ENCODE assay signal across 8 mouse cellular contexts in genomic region chr14:52044901-52045678, GRCm38 (mm10). TPM values are rescaled to one million over a fixed set of nuclear protein-coding genes. Genes with fewer than 3 reads are reported as not detected.
A peak's percentile ranks its signal among the peaks of the same experiment; 100 is the strongest.
DNase-seq lines count a peak whose midpoint lies in the region; ATAC-seq lines count a peak whose summit lies in the region.

No protein-coding gene starts in this region.

- 8% methylated on average over 8 of the region's 8 CpGs for WGBS in limb, embryonic 11.5 days
- WGBS in limb, embryonic 10.5 days, result 13% methylated on average over 8 of the region's 8 CpGs
- WGBS in forebrain, embryonic 12.5 days, result 15% methylated on average over 8 of the region's 8 CpGs
- WGBS in kidney, embryonic 16.5 days, result 9% methylated on average over 8 of the region's 8 CpGs
- 8% methylated on average over 8 of the region's 8 CpGs for WGBS in midbrain, embryonic 10.5 days

- H3K27ac ChIP-seq in limb, embryonic 11.5 days (replicated peaks; ENCODE audit: low read depth, low read length), result no peak overlapping the region
- H3K27ac ChIP-seq in limb, embryonic 10.5 days, result no peak overlapping the region
- H3K27ac ChIP-seq in forebrain, embryonic 12.5 days, result no peak overlapping the region
- no peak overlapping the region for H3K27ac ChIP-seq in kidney, embryonic 16.5 days (ENCODE audit: low read length)
- H3K27ac ChIP-seq in midbrain, embryonic 10.5 days (replicated peaks), result peak overlapping the region; percentile 52

- H3K9me3 ChIP-seq in limb, embryonic 11.5 days (ENCODE audit: control insufficient read depth, low read length), result no peaks in the 10 kb centered on the region
- H3K9me3 ChIP-seq in limb, embryonic 10.5 days (replicated peaks), result no peaks in the 10 kb centered on the region
- H3K9me3 ChIP-seq in forebrain, embryonic 12.5 days, result no peaks in the 10 kb centered on the region
- no peaks in the 10 kb centered on the region for H3K9me3 ChIP-seq in kidney, embryonic 16.5 days (ENCODE audit: low read length)
- H3K9me3 ChIP-seq in midbrain, embryonic 10.5 days (replicated peaks), result no peaks in the 10 kb centered on the region

- ATAC-seq in limb, embryonic 11.5 days (ENCODE audit: insufficient number of reproducible peaks, low FRiP score, low TSS enrichment, low read depth), result no peak
- ATAC-seq in forebrain, embryonic 12.5 days (ENCODE audit: low FRiP score), result 0 out of 2 replicates have a peak, but pooled peaks have one; percentile 30
- peak; percentile 75; the same call in 1 of the 2 replicates for ATAC-seq in kidney, embryonic 16.5 days (ENCODE audit: low FRiP score, low TSS enrichment)

- no peaks in the 10 kb centered on the region for H3K27me3 ChIP-seq in limb, embryonic 11.5 days (ENCODE audit: control insufficient read depth, insufficient read depth, low read length)
- no peaks in the 10 kb centered on the region for H3K27me3 ChIP-seq in limb, embryonic 10.5 days (ENCODE audit: low read depth, poor library complexity, severe bottlenecking)
- H3K27me3 ChIP-seq in forebrain, embryonic 12.5 days, result peaks cover 4% of the 10 kb centered on the region; the same call in 1 of the 2 replicates
- H3K27me3 ChIP-seq in kidney, embryonic 16.5 days (ENCODE audit: insufficient read depth, low read length), result no peaks in the 10 kb centered on the region
- no peaks in the 10 kb centered on the region for H3K27me3 ChIP-seq in midbrain, embryonic 10.5 days (ENCODE audit: low read depth, poor library complexity, severe bottlenecking)

- H3K36me3 ChIP-seq in limb, embryonic 11.5 days (ENCODE audit: control insufficient read depth, insufficient read depth, low read length), result no peaks in the 10 kb centered on the region
- no peaks in the 10 kb centered on the region for H3K36me3 ChIP-seq in limb, embryonic 10.5 days
- H3K36me3 ChIP-seq in forebrain, embryonic 12.5 days (replicated peaks), result no peaks in the 10 kb centered on the region
- no peaks in the 10 kb centered on the region for H3K36me3 ChIP-seq in kidney, embryonic 16.5 days (ENCODE audit: insufficient read depth, low read length)
- no peaks in the 10 kb centered on the region for H3K36me3 ChIP-seq in midbrain, embryonic 10.5 days

- H3K4me3 ChIP-seq in limb, embryonic 11.5 days (ENCODE audit: low read depth, low read length), result no peak overlapping the region
- no peak overlapping the region for H3K4me3 ChIP-seq in limb, embryonic 10.5 days
- no peak overlapping the region for H3K4me3 ChIP-seq in forebrain, embryonic 12.5 days (replicated peaks)
- H3K4me3 ChIP-seq in kidney, embryonic 16.5 days (ENCODE audit: low read length), result no peak overlapping the region
- H3K4me3 ChIP-seq in midbrain, embryonic 10.5 days, result no peak overlapping the region; the same call in 1 of the 2 replicates

- no peak overlapping the region for H3K4me2 ChIP-seq in limb, embryonic 11.5 days (ENCODE audit: low read depth, severe bottlenecking)
- no peak overlapping the region for H3K4me2 ChIP-seq in forebrain, embryonic 12.5 days
- no peak overlapping the region for H3K4me2 ChIP-seq in kidney, embryonic 16.5 days (replicated peaks; ENCODE audit: low read depth, low read length)

- H3K9ac ChIP-seq in limb, embryonic 11.5 days (ENCODE audit: low read length), result no peak overlapping the region
- no peak overlapping the region for H3K9ac ChIP-seq in forebrain, embryonic 12.5 days
- H3K9ac ChIP-seq in kidney, embryonic 16.5 days (replicated peaks; ENCODE audit: low read length), result no peak overlapping the region

- peak; percentile 32 for DNase-seq in limb, embryonic 11.5 days (ENCODE audit: low spot score)
- DNase-seq in limb, embryonic 10.5 days (ENCODE audit: low spot score), result no peak
- peak; percentile 58 for DNase-seq in c-Kit-positive CD71-negative TER-119-negative erythroid progenitor cells, embryonic 14.5 days (ENCODE audit: low read depth)
- DNase-seq in midbrain, embryonic 10.5 days (ENCODE audit: low spot score), result peak; percentile 50
- peak; percentile 63 for DNase-seq in thymus, postnatal 25 days
- no peak for DNase-seq in spleen, postnatal 36 days (ENCODE audit: low spot score in 2 of 2)

- no peaks in the 10 kb centered on the region for H3K4me1 ChIP-seq in limb, embryonic 11.5 days (ENCODE audit: control insufficient read depth, insufficient read depth, low read length)
- H3K4me1 ChIP-seq in limb, embryonic 10.5 days, result peaks cover 3% of the 10 kb centered on the region; the same call in 1 of the 2 replicates
- H3K4me1 ChIP-seq in forebrain, embryonic 12.5 days, result peaks cover 15% of the 10 kb centered on the region
- no peaks in the 10 kb centered on the region for H3K4me1 ChIP-seq in kidney, embryonic 16.5 days (ENCODE audit: insufficient read depth, low read length)
- peaks cover 26% of the 10 kb centered on the region for H3K4me1 ChIP-seq in midbrain, embryonic 10.5 days

RNA-seq across cellular contexts. Expression of gene Olfr221, which starts 2.8 kb away (rescaled TPM):
- not detected in 2 replicates for polyA plus RNA-seq in limb, embryonic 11.5 days (2014; fragmentation: Nextera tagmentation; extraction: Ambion mirVana)
- polyA plus RNA-seq in limb, embryonic 10.5 days (2016; fragmentation: Nextera tagmentation; extraction: Ambion mirVana), result not detected in 2 replicates
- not detected in 2 replicates for polyA plus RNA-seq in forebrain, embryonic 12.5 days (2016; fragmentation: Nextera tagmentation; extraction: Ambion mirVana)
- polyA plus RNA-seq in kidney, embryonic 16.5 days (2015; fragmentation: Nextera tagmentation; extraction: Ambion mirVana), result not detected in 2 replicates
- not detected in 2 replicates for polyA plus RNA-seq in midbrain, embryonic 10.5 days (2016; fragmentation: Nextera tagmentation; extraction: Ambion mirVana)

RNA-seq across cellular contexts. Expression of gene Zfp219, which starts 24.6 kb away (rescaled TPM):
- 51.6 and 52.0 TPM in 2 replicates for polyA plus RNA-seq in limb, embryonic 11.5 days (2014; fragmentation: Nextera tagmentation; extraction: Ambion mirVana)
- 45.6 and 51.1 TPM in 2 replicates for polyA plus RNA-seq in limb, embryonic 10.5 days (2016; fragmentation: Nextera tagmentation; extraction: Ambion mirVana)
- polyA plus RNA-seq in forebrain, embryonic 12.5 days (2016; fragmentation: Nextera tagmentation; extraction: Ambion mirVana), result 97.1 and 101 TPM in 2 replicates
- polyA plus RNA-seq in kidney, embryonic 16.5 days (2015; fragmentation: Nextera tagmentation; extraction: Ambion mirVana), result 38.9 and 39.2 TPM in 2 replicates
- polyA plus RNA-seq in midbrain, embryonic 10.5 days (2016; fragmentation: Nextera tagmentation; extraction: Ambion mirVana), result 89.4 and 96.6 TPM in 2 replicates

RNA-seq across cellular contexts. Expression of gene Tmem253, which starts 29.6 kb away (rescaled TPM):
- polyA plus RNA-seq in limb, embryonic 11.5 days (2014; fragmentation: Nextera tagmentation; extraction: Ambion mirVana), result 0.60 and 1.3 TPM in 2 replicates
- polyA plus RNA-seq in limb, embryonic 10.5 days (2016; fragmentation: Nextera tagmentation; extraction: Ambion mirVana), result 0.41 and 0.66 TPM in 2 replicates
- 1.1 TPM in 2 replicates for polyA plus RNA-seq in forebrain, embryonic 12.5 days (2016; fragmentation: Nextera tagmentation; extraction: Ambion mirVana)
- 1.0 and 1.6 TPM in 2 replicates for polyA plus RNA-seq in kidney, embryonic 16.5 days (2015; fragmentation: Nextera tagmentation; extraction: Ambion mirVana)
- 0.67 and 1.2 TPM in 2 replicates for polyA plus RNA-seq in midbrain, embryonic 10.5 days (2016; fragmentation: Nextera tagmentation; extraction: Ambion mirVana)

RNA-seq across cellular contexts. Expression of gene Hnrnpc, which starts 58.7 kb away (rescaled TPM):
- polyA plus RNA-seq in limb, embryonic 11.5 days (2014; fragmentation: Nextera tagmentation; extraction: Ambion mirVana), result 989 and 1,009 TPM in 2 replicates
- 898 and 916 TPM in 2 replicates for polyA plus RNA-seq in limb, embryonic 10.5 days (2016; fragmentation: Nextera tagmentation; extraction: Ambion mirVana)
- 870 and 873 TPM in 2 replicates for polyA plus RNA-seq in forebrain, embryonic 12.5 days (2016; fragmentation: Nextera tagmentation; extraction: Ambion mirVana)
- 659 and 687 TPM in 2 replicates for polyA plus RNA-seq in kidney, embryonic 16.5 days (2015; fragmentation: Nextera tagmentation; extraction: Ambion mirVana)
- 876 and 930 TPM in 2 replicates for polyA plus RNA-seq in midbrain, embryonic 10.5 days (2016; fragmentation: Nextera tagmentation; extraction: Ambion mirVana)

Comparison
In these comparisons a context has a peak if more than half of its experiments do, and no peak if none do; other contexts are left out.
1. DNase-seq: peak in limb, embryonic 11.5 days (single experiment), c-Kit-positive CD71-negative TER-119-negative erythroid progenitor cells, embryonic 14.5 days (single experiment), midbrain, embryonic 10.5 days (single experiment) and thymus, postnatal 25 days (single experiment); none in limb, embryonic 10.5 days (single experiment) and spleen, postnatal 36 days (0 of 2).